Comparison of ENCODE assay signal across 15 mouse cellular contexts in the genomic region with DNA sequence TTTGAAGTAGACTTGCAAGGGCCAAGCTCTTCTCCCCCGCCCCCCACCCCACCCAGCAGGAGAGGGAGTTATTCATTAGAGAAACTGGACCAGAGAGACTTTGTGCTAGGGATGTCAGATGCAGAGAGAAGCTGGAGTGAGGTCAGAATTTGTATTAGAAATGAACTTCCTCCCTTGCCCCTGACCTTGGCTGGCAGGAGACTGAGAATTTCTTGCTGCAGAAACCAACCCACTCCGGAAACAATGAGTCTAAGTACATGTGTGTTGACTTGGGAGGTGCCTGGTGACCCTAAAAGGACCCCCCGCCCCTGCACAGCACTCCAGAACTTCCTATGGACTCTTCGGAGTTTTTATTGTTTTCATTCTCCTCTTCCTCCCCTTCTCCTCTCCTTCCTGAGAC.
DNase-seq lines count a peak whose midpoint lies in the region; ATAC-seq and TF ChIP-seq lines count a peak whose summit lies in the region.
"Had no signal": no experiment of that assay in that cellular context is flagged by ENCODE, and none has a peak within 500 bp of the region (broad histone marks: within the 10 kb centered on the region; RNA-seq: fewer than 3 reads in every experiment).

No protein-coding gene starts in this region.

- WGBS in lung, embryonic 15.5 days = 17% methylated on average over 4 of the region's 4 CpGs
- WGBS in small intestine, adult 2 months = 35% methylated on average over 4 of the region's 4 CpGs
- WGBS in forebrain, embryonic 10.5 days = 66% methylated on average over 4 of the region's 4 CpGs

- TF ChIP-seq CTCF in small intestine, adult 2 months (IDR thresholded peaks at IDR 0.05; ENCODE audit: extremely low read depth, insufficient read length, insufficient replicate concordance, low read depth, low read length) = no peak

- H3K4me2 ChIP-seq in lung, embryonic 15.5 days = no peak overlapping the region
- H3K4me2 ChIP-seq: midbrain, embryonic 13.5 days; neural tube, embryonic 13.5 days had no signal

- peaks cover 39% of the 10 kb centered on the region for H3K4me1 ChIP-seq in lung, embryonic 15.5 days
- peaks cover 39% of the 10 kb centered on the region for H3K4me1 ChIP-seq in small intestine, adult 2 months (ENCODE audit: control insufficient read depth, insufficient read depth, insufficient read length, low read length)
- peaks cover 40% of the 10 kb centered on the region for H3K4me1 ChIP-seq in forebrain, embryonic 10.5 days

- no peaks in the 10 kb centered on the region for H3K27me3 ChIP-seq in lung, embryonic 15.5 days
- H3K27me3 ChIP-seq in small intestine, adult 2 months (ENCODE audit: control insufficient read depth, insufficient read depth, low read length) = no peaks in the 10 kb centered on the region
- 0 out of 2 replicates have a peak, but pooled peaks cover 7% of the 10 kb centered on the region for H3K27me3 ChIP-seq in forebrain, embryonic 10.5 days (ENCODE audit: poor library complexity, severe bottlenecking)
- H3K27me3 ChIP-seq: midbrain, embryonic 13.5 days; neural tube, embryonic 13.5 days had no signal

- DNase-seq in CD4-positive, CD25-positive, alpha-beta regulatory T cell, adult 2 months (ENCODE audit: low read depth, low spot score) = peak; percentile 23
- DNase-seq in lung, postnatal 25 days (ENCODE audit: low spot score) = no peak
- DNase-seq in kidney, adult 18-20 months = peak; percentile 46
- DNase-seq in urinary bladder, adult 2 months (ENCODE audit: low spot score) = no peak
- no peak for DNase-seq in forebrain, embryonic 10.5 days (ENCODE audit: extremely low spot score, low spot score)
- DNase-seq: cerebellum, adult 2 months; layer of hippocampus, adult 9-11 months; right cerebral cortex, postnatal 14 days; thymus, postnatal 14 days had no signal

- no peak overlapping the region for H3K4me3 ChIP-seq in lung, embryonic 15.5 days
- H3K4me3 ChIP-seq in small intestine, adult 2 months (ENCODE audit: low read depth, low read length) = no peak overlapping the region
- H3K4me3 ChIP-seq in forebrain, embryonic 10.5 days = no peak overlapping the region
- H3K4me3 ChIP-seq: erythroblast, embryonic 14.5 days; midbrain, embryonic 13.5 days; neural tube, embryonic 13.5 days had no signal

- no peak for ATAC-seq in CD4-positive, CD25-positive, alpha-beta regulatory T cell, adult 4 months
- ATAC-seq in lung, embryonic 15.5 days (ENCODE audit: borderline replicate concordance, extremely low read depth, low FRiP score, low TSS enrichment) = no peak; the same call in 1 of the 2 replicates
- ATAC-seq: midbrain, embryonic 13.5 days had no signal

- H3K36me3 ChIP-seq in lung, embryonic 15.5 days = no peaks in the 10 kb centered on the region
- H3K36me3 ChIP-seq in small intestine, adult 2 months (ENCODE audit: control insufficient read depth, insufficient read depth, low read length) = no peaks in the 10 kb centered on the region
- no peaks in the 10 kb centered on the region for H3K36me3 ChIP-seq in forebrain, embryonic 10.5 days (replicated peaks)
- H3K36me3 ChIP-seq: midbrain, embryonic 13.5 days; neural tube, embryonic 13.5 days had no signal

- H3K9me3 ChIP-seq in lung, embryonic 15.5 days = no peaks in the 10 kb centered on the region
- no peaks in the 10 kb centered on the region for H3K9me3 ChIP-seq in forebrain, embryonic 10.5 days
- H3K9me3 ChIP-seq: midbrain, embryonic 13.5 days; neural tube, embryonic 13.5 days had no signal

- no peak for TF ChIP-seq POLR2A in small intestine, adult 2 months (IDR thresholded peaks at IDR 0.05; ENCODE audit: low read depth, low read length)

- H3K27ac ChIP-seq in lung, embryonic 15.5 days = peak overlapping the region; percentile 76
- peak overlapping the region; percentile 75 for H3K27ac ChIP-seq in small intestine, adult 2 months (ENCODE audit: insufficient read depth, low read depth, low read length)
- no peak overlapping the region for H3K27ac ChIP-seq in forebrain, embryonic 10.5 days
- H3K27ac ChIP-seq: midbrain, embryonic 13.5 days; neural tube, embryonic 13.5 days had no signal

- no peak overlapping the region for H3K9ac ChIP-seq in lung, embryonic 15.5 days
- H3K9ac ChIP-seq: midbrain, embryonic 13.5 days; neural tube, embryonic 13.5 days had no signal

Comparison
In these comparisons a context has a peak if more than half of its experiments do, and no peak if none do; other contexts are left out.
1. DNase-seq: peak in CD4-positive, CD25-positive, alpha-beta regulatory T cell, adult 2 months (single experiment) and kidney, adult 18-20 months (single experiment); none in lung, postnatal 25 days (single experiment), urinary bladder, adult 2 months (single experiment) and forebrain, embryonic 10.5 days (single experiment).